Mouse (Mus musculus) liver, adult 2 months (tissue): ENCODE data around the gene Zfp830.

ENCODE experiments used
- CTCF ChIP-seq: fragments of 200-500 bp; IDR thresholded peaks from 2 replicates; pipeline ENCODE4 v1.5.1; 2011; ENCODE audit warnings: low read depth, low read length, control low read depth
- POLR2A ChIP-seq: fragments of 200-500 bp; IDR thresholded peaks from 2 replicates; pipeline ENCODE4 v1.6.1; 2011; ENCODE audit warnings: low read length, control low read depth; ENCODE audit not compliant: insufficient read depth; ENCODE audit errors: extremely low read depth

GRCm38 (mm10) chr11:82763742-82764437 is at the start of gene Zfp830, which contains the start of gene Cct6b:
- TF ChIP-seq CTCF (no peak), POLR2A (peak; percentile 91)
